Mouse (Mus musculus) layer of hippocampus, adult 11-12 months (tissue): ENCODE data around the gene Xylt2.
"Not testable (repeated sequence)": the region's sequence is repeated elsewhere in the genome, so short reads cannot be mapped to it uniquely, and the experiment has no call there.

Experiments used
- DNase-seq: peaks from one replicate; pipeline ENCODE4 v3.0.0; 2022; ENCODE audit warnings: low spot score

The Xylt2 gene

GRCm38 (mm10) chr11:94676308-94676707, 1.0 kb downstream of the Xylt2 start:
- DNase-seq = no peak

- DNase-seq = no peak
Measured at GRCm38 (mm10) chr11:94675446-94675845, 1.9 kb downstream of the Xylt2 start.

- DNase-seq = no peak
Measured at GRCm38 (mm10) chr11:94674984-94675383, 2.3 kb downstream of the Xylt2 start.

GRCm38 (mm10) chr11:94665281-94665680, 12.0 kb downstream of the Xylt2 start:
- DNase-seq = no peak

GRCm38 (mm10) chr11:94661344-94661743, 16.0 kb downstream of the Xylt2 start:
- DNase-seq = no peak

- DNase-seq = peak; percentile 84
Measured at GRCm38 (mm10) chr11:94653663-94654436, 23.5 kb downstream of the Xylt2 start, which contains the start of the genes Mrpl27 and Eme1. Mrpl27 (plus strand) TSS chr11:94653767. Eme1 (minus strand) TSS chr11:94653964.

- DNase-seq = no peak
Measured at GRCm38 (mm10) chr11:94652973-94653372, 24.3 kb downstream of the Xylt2 start.

- not testable (repeated sequence) for DNase-seq
Measured at GRCm38 (mm10) chr11:94651241-94651640, 26.1 kb downstream of the Xylt2 start.

- DNase-seq = no peak
Measured at GRCm38 (mm10) chr11:94646457-94646856, 30.9 kb downstream of the Xylt2 start.

- peak; percentile 56 for DNase-seq
Measured at GRCm38 (mm10) chr11:94644461-94645219, 32.7 kb downstream of the Xylt2 start.

- no peak for DNase-seq
Measured at GRCm38 (mm10) chr11:94634431-94634830, 42.9 kb downstream of the Xylt2 start.

- DNase-seq = no peak
Measured at GRCm38 (mm10) chr11:94632988-94633387, 44.3 kb downstream of the Xylt2 start.

GRCm38 (mm10) chr11:94631969-94632368, 45.3 kb downstream of the Xylt2 start:
- DNase-seq = no peak

- DNase-seq = no peak
Measured at GRCm38 (mm10) chr11:94630199-94631011, 46.9 kb downstream of the Xylt2 start.

- DNase-seq = no peak
Measured at GRCm38 (mm10) chr11:94629884-94630198, 47.5 kb downstream of the Xylt2 start.

- DNase-seq = peak; percentile 95
Measured at GRCm38 (mm10) chr11:94629199-94629883, 48.0 kb downstream of the Xylt2 start, which contains the start of gene Lrrc59. Lrrc59 (plus strand) TSS chr11:94629767.

- no peak for DNase-seq
Measured at GRCm38 (mm10) chr11:94622162-94622561, 55.2 kb downstream of the Xylt2 start.

- DNase-seq = no peak
Measured at GRCm38 (mm10) chr11:94621458-94621852, 55.9 kb downstream of the Xylt2 start.

- DNase-seq = no peak
Measured at GRCm38 (mm10) chr11:94620766-94621457, 56.4 kb downstream of the Xylt2 start.

- no peak for DNase-seq
Measured at GRCm38 (mm10) chr11:94617646-94618045, 59.7 kb downstream of the Xylt2 start.

GRCm38 (mm10) chr11:94615494-94615893, 61.8 kb downstream of the Xylt2 start:
- no peak for DNase-seq
